Mouse (Mus musculus): ENCODE results near the gene Lat2. TPM values are rescaled to one million over a fixed set of nuclear protein-coding genes. Genes with fewer than 3 reads are reported as not detected.

Lat2 gene
- polyA plus RNA-seq, 1 experiment from 2014 or later = 4.0 TPM

DNA sequence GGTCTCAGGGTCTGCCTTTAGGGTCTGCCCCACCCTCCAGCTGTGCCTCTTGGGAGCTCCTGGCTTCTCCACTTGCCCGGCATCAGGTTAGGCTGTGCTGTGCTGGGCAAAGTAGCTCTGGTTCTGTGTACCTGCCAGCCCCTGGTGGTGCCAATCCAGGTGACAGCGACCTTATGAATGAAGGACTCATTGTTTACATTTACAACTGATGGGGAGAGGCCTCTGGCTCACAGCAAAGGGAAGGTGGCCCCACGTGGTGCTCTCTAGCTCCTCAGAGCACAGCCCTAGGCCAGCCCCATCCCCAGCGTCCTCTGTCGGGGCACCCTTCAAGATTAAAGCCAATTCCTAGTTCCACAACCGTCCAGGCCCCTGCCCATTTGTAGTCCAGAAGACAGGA lies 64.0 kb downstream of the Lat2 start:
- Histone ChIP-seq H3K36me3 (no peaks in the 10 kb centered on the region), H3K4me3 (replicated peaks) (peak overlapping the region; percentile 70), H3K9ac (peak overlapping the region; percentile 86), H3K9me3 (no peaks in the 10 kb centered on the region), H3K27me3 (replicated peaks) (no peaks in the 10 kb centered on the region), H3K27ac (peak overlapping the region; percentile 95), H3K4me1 (peaks cover 34% of the 10 kb centered on the region), H3K4me2 (peak overlapping the region; percentile 72)
- 3% methylated on average over 6 of the region's 6 CpGs for WGBS
- no peak for ATAC-seq (ENCODE audit: insufficient read depth, low FRiP score, low read depth)

Small RNAs within 50 kb of the gene (microRNA-seq; reads per million reads assigned to microRNA genes)
- not detected for gene Mir7228

Other genes with a start within 250 kb of the Lat2 start
- gene Gtf2ird1, start 158.3 kb downstream of the Lat2 start, polyA plus RNA-seq (2015; fragmentation: Nextera tagmentation; extraction: Ambion mirVana) = 83.6 and 90.8 TPM in 2 replicates
- 2.9 and 3.5 TPM in 2 replicates for gene Clip2, start 62.6 kb downstream of the Lat2 start, polyA plus RNA-seq (2015; fragmentation: Nextera tagmentation; extraction: Ambion mirVana)
- 0.09 and 0.10 TPM in 2 replicates for gene Syna, start 54.9 kb downstream of the Lat2 start, polyA plus RNA-seq (2015; fragmentation: Nextera tagmentation; extraction: Ambion mirVana)
- gene Rfc2, start 33.7 kb downstream of the Lat2 start, polyA plus RNA-seq (2015; fragmentation: Nextera tagmentation; extraction: Ambion mirVana) = 257 and 262 TPM in 2 replicates
- 415 and 416 TPM in 2 replicates for gene Eif4h, start 24.5 kb upstream of the Lat2 start, polyA plus RNA-seq (2015; fragmentation: Nextera tagmentation; extraction: Ambion mirVana)
- gene Limk1, start 73.6 kb upstream of the Lat2 start, polyA plus RNA-seq (2015; fragmentation: Nextera tagmentation; extraction: Ambion mirVana) = 5.9 TPM in 2 replicates
- gene Eln, start 132.3 kb upstream of the Lat2 start, polyA plus RNA-seq (2015; fragmentation: Nextera tagmentation; extraction: Ambion mirVana) = 88.3 and 92.2 TPM in 2 replicates

Data from stomach, embryonic 15.5 days (tissue).